Mouse (Mus musculus) embryonic facial prominence, embryonic 12.5 days (tissue): Measurements from ENCODE around the gene Gnmt. TPM values are rescaled to one million over a fixed set of nuclear protein-coding genes. Genes with fewer than 3 reads are reported as not detected.

Experiments used
- ATAC-seq: fragments of 200-750 bp; cut with Nextera tagmentation; 2 replicates; pipeline ENCODE4 v1.8.0; 2017; ENCODE audit not compliant: insufficient number of reproducible peaks, insufficient read depth, low FRiP score, low TSS enrichment
- H3K27ac ChIP-seq: fragments of 300-500 bp; sonication (generic); 2 replicates; pipeline ENCODE4 v1.5.1; 2016; ENCODE audit warnings: mild to moderate bottlenecking
- H3K27me3 ChIP-seq: fragments of 300-500 bp; sonication (generic); 2 replicates; pipeline ENCODE4 v1.6.1; 2016; ENCODE audit warnings: mild to moderate bottlenecking, moderate library complexity
- H3K36me3 ChIP-seq: fragments of 300-500 bp; sonication (generic); 2 replicates; pipeline ENCODE4 v1.6.1; 2016; ENCODE audit warnings: mild to moderate bottlenecking
- H3K4me1 ChIP-seq: fragments of 300-500 bp; sonication (generic); 2 replicates; pipeline ENCODE4 v1.6.1; 2016
- H3K4me2 ChIP-seq: fragments of 300-500 bp; sonication (generic); replicated peaks from 2 replicates; pipeline ENCODE4 v1.6.1; 2016; ENCODE audit warnings: mild to moderate bottlenecking, moderate library complexity
- H3K4me3 ChIP-seq: fragments of 300-500 bp; sonication (generic); 2 replicates; pipeline ENCODE4 v1.5.1; 2016; ENCODE audit warnings: mild to moderate bottlenecking
- H3K9ac ChIP-seq: fragments of 300-500 bp; sonication (generic); 2 replicates; pipeline ENCODE4 v1.6.1; 2016; ENCODE audit warnings: mild to moderate bottlenecking, moderate library complexity
- H3K9me3 ChIP-seq: fragments of 300-500 bp; sonication (generic); 2 replicates; pipeline ENCODE4 v1.6.1; 2016; ENCODE audit warnings: mild to moderate bottlenecking, moderate library complexity
- WGBS: fragments of 180-500 bp; shearing (Covaris S2); methylation state at CpG from one replicate; pipeline ENCODE4 v1.1.7; 2016; 5-methylcytosine and 5-hydroxymethylcytosine counted together
- polyA plus RNA-seq: library from polyadenylated mRNA; unstranded; fragments of >200 nt; fragmentation: Nextera tagmentation; extraction: Ambion mirVana; gene quantifications from 2 replicates; pipeline ENCODE4 v1.2.1, GENCODE M21; 2016

Gene Gnmt
- polyA plus RNA-seq, 1 experiment from 2014 or later: 0.69 TPM

- H3K4me1 ChIP-seq: no peaks in the 10 kb centered on the region
- no peak overlapping the region for H3K4me3 ChIP-seq
- WGBS: 91% methylated on average over 6 of the region's 6 CpGs
- peaks cover 42% of the 10 kb centered on the region for H3K36me3 ChIP-seq
- no peak overlapping the region for H3K27ac ChIP-seq
- no peak for ATAC-seq
- H3K27me3 ChIP-seq: no peaks in the 10 kb centered on the region
- H3K4me2 ChIP-seq: no peak overlapping the region
- H3K9ac ChIP-seq: no peak overlapping the region
- no peaks in the 10 kb centered on the region for H3K9me3 ChIP-seq
Observed at GRCm38 (mm10) chr17:46741305-46741704, 12.3 kb upstream of the Gnmt start.

- no peak overlapping the region for H3K4me3 ChIP-seq
- H3K4me1 ChIP-seq: no peaks in the 10 kb centered on the region
- H3K9me3 ChIP-seq: no peaks in the 10 kb centered on the region
- no peaks in the 10 kb centered on the region for H3K27me3 ChIP-seq
- no peak for ATAC-seq
- no peak overlapping the region for H3K27ac ChIP-seq
- H3K4me2 ChIP-seq: no peak overlapping the region
- WGBS: 65% methylated on average over 10 of the region's 10 CpGs
- H3K9ac ChIP-seq: no peak overlapping the region; the same call in 1 of the 2 replicates
- H3K36me3 ChIP-seq: peaks cover 31% of the 10 kb centered on the region
Observed at GRCm38 (mm10) chr17:46736160-46736559, 7.2 kb upstream of the Gnmt start.

- WGBS: 85% methylated on average over 7 of the region's 7 CpGs
- H3K27me3 ChIP-seq: no peaks in the 10 kb centered on the region
- H3K4me3 ChIP-seq: no peak overlapping the region
- no peaks in the 10 kb centered on the region for H3K4me1 ChIP-seq
- no peak for ATAC-seq
- H3K9ac ChIP-seq: no peak overlapping the region
- H3K36me3 ChIP-seq: peaks cover 31% of the 10 kb centered on the region
- H3K4me2 ChIP-seq: no peak overlapping the region
- no peaks in the 10 kb centered on the region for H3K9me3 ChIP-seq
- H3K27ac ChIP-seq: no peak overlapping the region
Observed at GRCm38 (mm10) chr17:46735287-46735686, 6.3 kb upstream of the Gnmt start.

- 90% methylated on average over 3 of the region's 3 CpGs for WGBS
- no peaks in the 10 kb centered on the region for H3K4me1 ChIP-seq
- no peak overlapping the region for H3K4me2 ChIP-seq
- no peak overlapping the region for H3K27ac ChIP-seq
- no peaks in the 10 kb centered on the region for H3K9me3 ChIP-seq
- no peak overlapping the region for H3K4me3 ChIP-seq
- peaks cover 31% of the 10 kb centered on the region for H3K36me3 ChIP-seq
- H3K27me3 ChIP-seq: peaks cover 12% of the 10 kb centered on the region
- H3K9ac ChIP-seq: no peak overlapping the region
- ATAC-seq: no peak
Observed at GRCm38 (mm10) chr17:46734055-46734454, 5.1 kb upstream of the Gnmt start.

GRCm38 (mm10) chr17:46728496-46728895 is 472 bp downstream of the Gnmt start:
- WGBS: 42% methylated on average over 11 of the region's 11 CpGs
- H3K4me3 ChIP-seq: no peak overlapping the region

GRCm38 (mm10) chr17:46728021-46728420 is 947 bp downstream of the Gnmt start:
- no peak overlapping the region for H3K27ac ChIP-seq
- 40% methylated on average over 6 of the region's 6 CpGs for WGBS
- H3K4me1 ChIP-seq: 0 out of 2 replicates have a peak, but pooled peaks cover 3% of the 10 kb centered on the region
- peaks cover 21% of the 10 kb centered on the region for H3K36me3 ChIP-seq
- no peak overlapping the region for H3K4me3 ChIP-seq
- no peak overlapping the region for H3K4me2 ChIP-seq
- no peak for ATAC-seq
- no peaks in the 10 kb centered on the region for H3K9me3 ChIP-seq
- no peak overlapping the region for H3K9ac ChIP-seq
- peaks cover 25% of the 10 kb centered on the region for H3K27me3 ChIP-seq

More at GRCm38 (mm10) chr17:46728496-46728895, 472 bp downstream of the Gnmt start:
- Histone ChIP-seq H3K27me3 (peaks cover 25% of the 10 kb centered on the region), H3K9ac (no peak overlapping the region), H3K4me1 (0 out of 2 replicates have a peak, but pooled peaks cover 3% of the 10 kb centered on the region), H3K27ac (no peak overlapping the region), H3K9me3 (no peaks in the 10 kb centered on the region), H3K36me3 (peaks cover 17% of the 10 kb centered on the region), H3K4me2 (peak overlapping the region; percentile 29)
- ATAC-seq: no peak

- Histone ChIP-seq H3K27me3 (peaks cover 25% of the 10 kb centered on the region), H3K9me3 (no peaks in the 10 kb centered on the region), H3K27ac (no peak overlapping the region), H3K4me2 (no peak overlapping the region), H3K4me1 (0 out of 2 replicates have a peak, but pooled peaks cover 3% of the 10 kb centered on the region), H3K9ac (no peak overlapping the region), H3K4me3 (no peak overlapping the region), H3K36me3 (peaks cover 27% of the 10 kb centered on the region)
- 87% methylated on average over 11 of the region's 11 CpGs for WGBS
- no peak for ATAC-seq
Observed at GRCm38 (mm10) chr17:46727271-46727670, 1.7 kb downstream of the Gnmt start.

GRCm38 (mm10) chr17:46725731-46726645 is 3.0 kb downstream of the Gnmt start:
- no peak overlapping the region for H3K4me2 ChIP-seq
- no peak overlapping the region for H3K27ac ChIP-seq
- no peaks in the 10 kb centered on the region for H3K9me3 ChIP-seq
- no peak overlapping the region for H3K9ac ChIP-seq
- H3K36me3 ChIP-seq: peaks cover 39% of the 10 kb centered on the region
- H3K4me3 ChIP-seq: no peak overlapping the region
- peaks cover 25% of the 10 kb centered on the region for H3K27me3 ChIP-seq
- 92% methylated on average over 26 of the region's 26 CpGs for WGBS
- 0 out of 2 replicates have a peak, but pooled peaks cover 3% of the 10 kb centered on the region for H3K4me1 ChIP-seq
- no peak for ATAC-seq

- H3K4me3 ChIP-seq: no peak overlapping the region
- H3K9ac ChIP-seq: peak overlapping the region; percentile 24; the same call in 1 of the 2 replicates
- peaks cover 25% of the 10 kb centered on the region for H3K27me3 ChIP-seq
- H3K4me1 ChIP-seq: 0 out of 2 replicates have a peak, but pooled peaks cover 3% of the 10 kb centered on the region
- H3K9me3 ChIP-seq: no peaks in the 10 kb centered on the region
- no peak for ATAC-seq
- 55% methylated on average over 9 of the region's 9 CpGs for WGBS
- no peak overlapping the region for H3K27ac ChIP-seq
- peaks cover 45% of the 10 kb centered on the region for H3K36me3 ChIP-seq
- H3K4me2 ChIP-seq: no peak overlapping the region
Observed at GRCm38 (mm10) chr17:46725273-46725672, 3.7 kb downstream of the Gnmt start.

- ATAC-seq: no peak
- Histone ChIP-seq H3K36me3 (peaks cover 47% of the 10 kb centered on the region), H3K4me2 (no peak overlapping the region), H3K4me1 (0 out of 2 replicates have a peak, but pooled peaks cover 3% of the 10 kb centered on the region), H3K27me3 (peaks cover 19% of the 10 kb centered on the region), H3K9me3 (no peaks in the 10 kb centered on the region), H3K27ac (no peak overlapping the region), H3K4me3 (no peak overlapping the region), H3K9ac (no peak overlapping the region)
- WGBS: 85% methylated on average over 14 of the region's 20 CpGs
Observed at GRCm38 (mm10) chr17:46724477-46725084, 4.4 kb downstream of the Gnmt start.

GRCm38 (mm10) chr17:46721077-46721476 is 7.9 kb downstream of the Gnmt start:
- H3K27ac ChIP-seq: no peak overlapping the region
- H3K4me2 ChIP-seq: no peak overlapping the region
- no peaks in the 10 kb centered on the region for H3K4me1 ChIP-seq
- no peak for ATAC-seq
- no peak overlapping the region for H3K9ac ChIP-seq
- no peaks in the 10 kb centered on the region for H3K9me3 ChIP-seq
- no peaks in the 10 kb centered on the region for H3K27me3 ChIP-seq
- 86% methylated on average over 7 of the region's 7 CpGs for WGBS
- H3K36me3 ChIP-seq: peaks cover 58% of the 10 kb centered on the region
- H3K4me3 ChIP-seq: no peak overlapping the region
